Mouse (Mus musculus) hindbrain, embryonic 16.5 days (tissue): ENCODE results near the gene Neurl2. TPM values are rescaled to one million over a fixed set of nuclear protein-coding genes. Genes with fewer than 3 reads are reported as not detected.

Experiments
- ATAC-seq: fragments of 200-750 bp; cut with Nextera tagmentation; 2 replicates; pipeline ENCODE4 v1.8.0; 2017; ENCODE audit warnings: moderate TSS enrichment, moderate library complexity
- H3K27ac ChIP-seq: fragments of 300-500 bp; sonication (generic); 2 replicates; pipeline ENCODE4 v1.5.1; 2014; ENCODE audit warnings: low read depth, mild to moderate bottlenecking, control low read depth, low read length, moderate library complexity
- H3K27me3 ChIP-seq: fragments of 300-500 bp; sonication (generic); replicated peaks from 2 replicates; pipeline ENCODE4 v1.6.1; 2014; ENCODE audit warnings: low read length; ENCODE audit not compliant: control insufficient read depth, insufficient read depth
- H3K36me3 ChIP-seq: fragments of 300-500 bp; sonication (generic); 2 replicates; pipeline ENCODE4 v1.6.1; 2014; ENCODE audit warnings: mild to moderate bottlenecking, low read length, moderate library complexity, mixed read lengths; ENCODE audit not compliant: control insufficient read depth, insufficient read depth
- H3K4me1 ChIP-seq: fragments of 300-500 bp; sonication (generic); 2 replicates; pipeline ENCODE4 v1.6.1; 2014; ENCODE audit warnings: low read depth, low read length; ENCODE audit not compliant: control insufficient read depth, insufficient read depth
- H3K4me2 ChIP-seq: fragments of 300-500 bp; sonication (generic); 2 replicates; pipeline ENCODE4 v1.6.1; 2014; ENCODE audit warnings: mild to moderate bottlenecking, low read length, control low read depth, moderate library complexity
- H3K4me3 ChIP-seq: fragments of 300-500 bp; sonication (generic); 2 replicates; pipeline ENCODE4 v1.5.1; 2014; ENCODE audit warnings: mild to moderate bottlenecking, low read length, control low read depth, moderate library complexity
- H3K9ac ChIP-seq: fragments of 300-500 bp; sonication (generic); 2 replicates; pipeline ENCODE4 v1.6.1; 2014; ENCODE audit warnings: low read depth, mild to moderate bottlenecking, control low read depth, low read length, moderate library complexity
- H3K9me3 ChIP-seq: fragments of 300-500 bp; sonication (generic); 2 replicates; pipeline ENCODE4 v1.6.1; 2014; ENCODE audit warnings: mild to moderate bottlenecking, low read length, moderate library complexity; ENCODE audit not compliant: control insufficient read depth
- WGBS: fragments of 180-500 bp; shearing (Covaris S2); extraction: QIAGEN DNeasy Blood & Tissue Kit; methylation state at CpG from one replicate; pipeline ENCODE4 v1.1.7; 2014; 5-methylcytosine and 5-hydroxymethylcytosine counted together
- polyA plus RNA-seq: library from polyadenylated mRNA; unstranded; fragments of >200 nt; fragmentation: Nextera tagmentation; extraction: Ambion mirVana; gene quantifications from 2 replicates; pipeline ENCODE4 v1.2.1, GENCODE M21; 2015

Neurl2 gene
- polyA plus RNA-seq, 1 experiment from 2014 or later, result 7.8 TPM

GRCm38 (mm10) chr2:164786388-164786885 lies 46.8 kb downstream of the Neurl2 start:
- ATAC-seq, result peak; percentile 9; the same call in 1 of the 2 replicates

GRCm38 (mm10) chr2:164785481-164786387 lies 47.5 kb downstream of the Neurl2 start, which contains the start of gene Snx21:
Gene Snx21, plus strand, starts transcription at chr2:164785823.
- H3K9me3 ChIP-seq, result no peaks in the 10 kb centered on the region
- WGBS, result under 1% methylated on average over 65 of the region's 89 CpGs
- peak; percentile 90 for ATAC-seq
- peak within 1 kb of the TSS; percentile 60 for H3K4me3 ChIP-seq
- H3K27me3 ChIP-seq, result no peaks in the 10 kb centered on the region
- H3K27ac ChIP-seq, result peak within 1 kb of the TSS; percentile 83
- H3K36me3 ChIP-seq, result no peaks in the 10 kb centered on the region
- H3K9ac ChIP-seq, result peak within 1 kb of the TSS; percentile 82
- peak within 1 kb of the TSS; percentile 86 for H3K4me2 ChIP-seq
- peaks cover 17% of the 10 kb centered on the region for H3K4me1 ChIP-seq

More at GRCm38 (mm10) chr2:164786388-164786885, 46.8 kb downstream of the Neurl2 start:
- Histone ChIP-seq H3K36me3 (no peaks in the 10 kb centered on the region), H3K4me2 (peak overlapping the region; percentile 86), H3K27ac (peak overlapping the region; percentile 83), H3K9ac (peak overlapping the region; percentile 82), H3K9me3 (no peaks in the 10 kb centered on the region), H3K4me3 (peak overlapping the region; percentile 60), H3K4me1 (peaks cover 17% of the 10 kb centered on the region), H3K27me3 (no peaks in the 10 kb centered on the region)
- 9% methylated on average over 15 of the region's 15 CpGs for WGBS

GRCm38 (mm10) chr2:164784869-164785420 lies 48.3 kb downstream of the Neurl2 start:
- Histone ChIP-seq H3K27me3 (no peaks in the 10 kb centered on the region), H3K4me1 (peaks cover 17% of the 10 kb centered on the region), H3K9me3 (no peaks in the 10 kb centered on the region), H3K27ac (peak overlapping the region; percentile 83; the same call in 1 of the 2 replicates), H3K4me3 (peak overlapping the region; percentile 60), H3K9ac (peak overlapping the region; percentile 82), H3K36me3 (no peaks in the 10 kb centered on the region), H3K4me2 (peak overlapping the region; percentile 86)
- no peak for ATAC-seq
- 16% methylated on average over 7 of the region's 7 CpGs for WGBS

GRCm38 (mm10) chr2:164783926-164784581 lies 49.2 kb downstream of the Neurl2 start:
- peaks cover 17% of the 10 kb centered on the region for H3K4me1 ChIP-seq
- H3K4me2 ChIP-seq, result no peak overlapping the region
- no peak for ATAC-seq
- no peaks in the 10 kb centered on the region for H3K9me3 ChIP-seq
- H3K36me3 ChIP-seq, result no peaks in the 10 kb centered on the region
- H3K4me3 ChIP-seq, result no peak overlapping the region
- no peak overlapping the region for H3K27ac ChIP-seq
- 79% methylated on average over 7 of the region's 7 CpGs for WGBS
- no peak overlapping the region for H3K9ac ChIP-seq
- H3K27me3 ChIP-seq, result no peaks in the 10 kb centered on the region

GRCm38 (mm10) chr2:164781876-164782275 lies 51.4 kb downstream of the Neurl2 start:
- WGBS, result 77% methylated on average over 4 of the region's 4 CpGs
- Histone ChIP-seq H3K27ac (no peak overlapping the region), H3K4me3 (no peak overlapping the region), H3K4me1 (peaks cover 9% of the 10 kb centered on the region), H3K27me3 (no peaks in the 10 kb centered on the region), H3K9me3 (no peaks in the 10 kb centered on the region), H3K4me2 (no peak overlapping the region), H3K36me3 (no peaks in the 10 kb centered on the region), H3K9ac (no peak overlapping the region)
- ATAC-seq, result no peak

Other genes starting within 250 kb of the Neurl2 start
- gene Wfdc6a, start 248.0 kb downstream of the Neurl2 start, polyA plus RNA-seq, result 0.20 TPM in 2 replicates
- not detected in 2 replicates for gene Eppin, start 239.9 kb downstream of the Neurl2 start, polyA plus RNA-seq
- not detected in 2 replicates for gene Wfdc6b, start 219.9 kb downstream of the Neurl2 start, polyA plus RNA-seq
- gene Wfdc8, start 219.8 kb downstream of the Neurl2 start, polyA plus RNA-seq, result not detected in 2 replicates
- not detected in 2 replicates for gene Wfdc16, start 194.7 kb downstream of the Neurl2 start, polyA plus RNA-seq
- gene Wfdc10, start 177.4 kb downstream of the Neurl2 start, polyA plus RNA-seq, result not detected in 2 replicates
- gene Wfdc9, start 176.9 kb downstream of the Neurl2 start, polyA plus RNA-seq, result not detected in 2 replicates
- not detected in 2 replicates for gene Wfdc11, start 159.4 kb downstream of the Neurl2 start, polyA plus RNA-seq
- 0.15 TPM in 1 of 2 replicates, not detected in the other for gene Wfdc13, start 148.3 kb downstream of the Neurl2 start, polyA plus RNA-seq
- gene Spint4, start 135.0 kb downstream of the Neurl2 start, polyA plus RNA-seq, result not detected in 2 replicates
- not detected in 2 replicates for gene Spint5, start 118.2 kb downstream of the Neurl2 start, polyA plus RNA-seq
- gene Wfdc3, start 87.5 kb downstream of the Neurl2 start, polyA plus RNA-seq, result 1.6 and 1.7 TPM in 2 replicates
- 55.9 and 60.0 TPM in 2 replicates for gene Dnttip1, start 87.5 kb downstream of the Neurl2 start, polyA plus RNA-seq
- 69.0 and 75.0 TPM in 2 replicates for gene Ube2c, start 63.6 kb downstream of the Neurl2 start, polyA plus RNA-seq
- 0.68 and 44.8 TPM in 2 replicates for gene Tnnc2, start 53.5 kb downstream of the Neurl2 start, polyA plus RNA-seq
- gene Snx21, start 47.6 kb downstream of the Neurl2 start, polyA plus RNA-seq, result 45.3 and 47.5 TPM in 2 replicates
- 22.2 TPM in 2 replicates for gene Acot8, start 28.6 kb downstream of the Neurl2 start, polyA plus RNA-seq
- gene Zswim3, start 28.4 kb downstream of the Neurl2 start, polyA plus RNA-seq, result 16.4 and 17.1 TPM in 2 replicates
- 26.1 and 32.7 TPM in 2 replicates for gene Zswim1, start 10.8 kb downstream of the Neurl2 start, polyA plus RNA-seq
- gene Spata25, start 4.9 kb downstream of the Neurl2 start, polyA plus RNA-seq, result not detected in 2 replicates
- 108 and 114 TPM in 2 replicates for gene Ctsa, start 583 bp downstream of the Neurl2 start, polyA plus RNA-seq
- 127 and 140 TPM in 2 replicates for gene Pltp, start 24.3 kb upstream of the Neurl2 start, polyA plus RNA-seq
- 71.3 and 77.6 TPM in 2 replicates for gene Pcif1, start 45.8 kb upstream of the Neurl2 start, polyA plus RNA-seq
- 13.4 and 17.1 TPM in 2 replicates for gene Zfp335, start 78.3 kb upstream of the Neurl2 start, polyA plus RNA-seq
- gene Mmp9, start 107.3 kb upstream of the Neurl2 start, polyA plus RNA-seq, result 22.5 and 29.3 TPM in 2 replicates
- gene Slc12a5, start 127.3 kb upstream of the Neurl2 start, polyA plus RNA-seq, result 52.7 and 54.9 TPM in 2 replicates
- 83.8 and 90.0 TPM in 2 replicates for gene Ncoa5, start 201.4 kb upstream of the Neurl2 start, polyA plus RNA-seq
- 6.1 and 7.9 TPM in 2 replicates for gene Cd40, start 222.2 kb upstream of the Neurl2 start, polyA plus RNA-seq